Mouse (Mus musculus) small intestine, adult 2 months (tissue): ENCODE measurements around the gene Cyp4v3. TPM values are rescaled to one million over a fixed set of nuclear protein-coding genes. Genes with fewer than 3 reads are reported as not detected.
"Not testable (repeated sequence)": the region's sequence is repeated elsewhere in the genome, so short reads cannot be mapped to it uniquely, and the experiment has no call there.

Source experiments
- H3K27ac ChIP-seq: fragments of 200-500 bp; 2 replicates; pipeline ENCODE4 v1.5.1; 2012; ENCODE audit warnings: low read depth, low read length, control low read depth, inconsistent platforms; ENCODE audit not compliant: insufficient read depth
- H3K27me3 ChIP-seq: fragments of 200-500 bp; 2 replicates; pipeline ENCODE4 v1.6.1; 2012; ENCODE audit warnings: mild to moderate bottlenecking, moderate library complexity, low read length, inconsistent platforms; ENCODE audit not compliant: control insufficient read depth, insufficient read depth
- H3K36me3 ChIP-seq: fragments of 200-500 bp; 2 replicates; pipeline ENCODE4 v1.6.1; 2012; ENCODE audit warnings: mild to moderate bottlenecking, low read length, control low read depth, inconsistent platforms; ENCODE audit not compliant: control insufficient read depth, insufficient read depth
- H3K4me1 ChIP-seq: fragments of 200-500 bp; 2 replicates; pipeline ENCODE4 v1.6.1; 2012; ENCODE audit warnings: low read length, inconsistent platforms, mixed read lengths; ENCODE audit not compliant: control insufficient read depth, insufficient read depth, insufficient read length
- H3K4me3 ChIP-seq: fragments of 200-500 bp; 2 replicates; pipeline ENCODE4 v1.5.1; 2012; ENCODE audit warnings: low read depth, mild to moderate bottlenecking, control low read depth, inconsistent platforms, low read length, moderate library complexity
- CTCF ChIP-seq: fragments of 200-500 bp; IDR thresholded peaks from 2 replicates; pipeline ENCODE4 v1.5.1; 2012; ENCODE audit warnings: low read depth, mild to moderate bottlenecking, control low read depth, inconsistent platforms, low read length, moderate library complexity, mixed read lengths; ENCODE audit not compliant: insufficient replicate concordance, insufficient read length; ENCODE audit errors: extremely low read depth
- POLR2A ChIP-seq: fragments of 200-500 bp; IDR thresholded peaks from 2 replicates; pipeline ENCODE4 v1.6.1; 2012; ENCODE audit warnings: low read depth, mild to moderate bottlenecking, control low read depth, inconsistent platforms, low read length, moderate library complexity
- WGBS: fragments of 180-500 bp; shearing (Covaris S2); methylation state at CpG from one replicate; pipeline ENCODE4 v1.1.7; 2018; 5-methylcytosine and 5-hydroxymethylcytosine counted together
- polyA plus RNA-seq: library from polyadenylated mRNA; depleted of rRNA; stranded (reverse); fragments of >200 nt; gene quantifications from 2 replicates; pipeline ENCODE4 v1.2.3, GENCODE M21; 2012

Gene Cyp4v3
- polyA plus RNA-seq, 1 experiment = 37.4 TPM

DNA sequence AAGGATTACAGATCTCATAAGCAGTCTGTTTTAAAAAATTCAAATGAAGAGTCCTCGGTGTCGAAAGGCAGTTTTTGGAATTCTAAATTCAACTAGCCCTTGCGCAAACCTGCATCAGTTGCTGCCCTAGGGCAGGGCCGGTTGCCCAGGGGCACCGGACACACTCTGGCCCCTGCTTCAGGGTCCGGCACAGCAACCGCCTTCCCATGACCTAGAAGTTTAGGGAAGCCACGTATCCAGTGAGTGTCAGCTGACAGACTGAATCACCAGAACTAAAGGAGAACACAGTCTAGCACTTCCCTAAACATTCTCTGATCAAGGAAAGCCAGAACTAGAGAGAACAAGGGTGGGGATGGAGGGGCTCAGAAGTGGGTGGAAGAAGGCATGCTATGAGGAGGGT, 477 bp upstream of the Cyp4v3 start:
- Histone ChIP-seq H3K36me3 (no peaks in the 10 kb centered on the region), H3K4me3 (peak overlapping the region; percentile 77), H3K27me3 (no peaks in the 10 kb centered on the region), H3K27ac (peak overlapping the region; percentile 52), H3K4me1 (peaks cover 9% of the 10 kb centered on the region; the same call in 1 of the 2 replicates)
- TF ChIP-seq CTCF (no peak), POLR2A (no peak)
- 14% methylated on average over 8 of the region's 8 CpGs for WGBS

- 47% methylated on average over 3 of the region's 3 CpGs for WGBS
- peaks cover 10% of the 10 kb centered on the region for H3K36me3 ChIP-seq
- H3K27ac ChIP-seq = peak overlapping the region; percentile 58
- peaks cover 12% of the 10 kb centered on the region; the same call in 1 of the 2 replicates for H3K4me1 ChIP-seq
- H3K4me3 ChIP-seq = peak overlapping the region; percentile 50
- TF ChIP-seq POLR2A (no peak), CTCF (no peak)
- H3K27me3 ChIP-seq = no peaks in the 10 kb centered on the region
Observed at GRCm38 (mm10) chr8:45330856-45331255, 2.2 kb downstream of the Cyp4v3 start.

GRCm38 (mm10) chr8:45329206-45329980, 3.6 kb downstream of the Cyp4v3 start:
- peaks cover 14% of the 10 kb centered on the region for H3K36me3 ChIP-seq
- H3K27ac ChIP-seq = peak overlapping the region; percentile 91
- no peak for TF ChIP-seq POLR2A
- TF ChIP-seq CTCF = no peak
- no peaks in the 10 kb centered on the region for H3K27me3 ChIP-seq
- peaks cover 12% of the 10 kb centered on the region; the same call in 1 of the 2 replicates for H3K4me1 ChIP-seq
- H3K4me3 ChIP-seq = no peak overlapping the region
- 26% methylated on average over 6 of the region's 6 CpGs for WGBS

GRCm38 (mm10) chr8:45327076-45327475, 5.9 kb downstream of the Cyp4v3 start:
- H3K4me3 ChIP-seq, H3K27ac ChIP-seq, H3K4me1 ChIP-seq, H3K27me3 ChIP-seq: not testable (repeated sequence)
- peaks cover 16% of the 10 kb centered on the region for H3K36me3 ChIP-seq

DNA sequence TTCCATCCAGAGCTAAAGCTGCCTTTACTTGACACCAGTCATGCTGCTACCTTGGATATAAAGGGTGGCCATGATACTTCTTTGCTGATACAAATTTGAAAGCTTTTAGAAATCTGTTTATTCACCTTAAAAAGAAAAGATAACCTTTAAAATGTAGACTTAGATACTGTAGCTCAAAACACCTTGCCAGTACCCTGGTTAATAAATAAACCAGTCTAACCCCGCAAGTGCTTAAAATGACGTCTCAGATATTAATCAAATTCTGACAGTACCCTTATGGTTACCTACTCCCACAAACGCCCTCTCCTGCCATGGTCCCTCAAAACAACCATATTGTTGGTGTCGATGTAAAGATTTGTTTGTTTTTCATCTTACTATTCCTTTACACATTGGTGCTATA, 8.9 kb downstream of the Cyp4v3 start:
- Histone ChIP-seq H3K36me3 (peaks cover 26% of the 10 kb centered on the region), H3K27me3 (no peaks in the 10 kb centered on the region), H3K27ac (no peak overlapping the region), H3K4me1 (peaks cover 10% of the 10 kb centered on the region; the same call in 1 of the 2 replicates), H3K4me3 (no peak overlapping the region)
- no peak for TF ChIP-seq POLR2A
- 31% methylated on average over 4 of the region's 4 CpGs for WGBS

DNA sequence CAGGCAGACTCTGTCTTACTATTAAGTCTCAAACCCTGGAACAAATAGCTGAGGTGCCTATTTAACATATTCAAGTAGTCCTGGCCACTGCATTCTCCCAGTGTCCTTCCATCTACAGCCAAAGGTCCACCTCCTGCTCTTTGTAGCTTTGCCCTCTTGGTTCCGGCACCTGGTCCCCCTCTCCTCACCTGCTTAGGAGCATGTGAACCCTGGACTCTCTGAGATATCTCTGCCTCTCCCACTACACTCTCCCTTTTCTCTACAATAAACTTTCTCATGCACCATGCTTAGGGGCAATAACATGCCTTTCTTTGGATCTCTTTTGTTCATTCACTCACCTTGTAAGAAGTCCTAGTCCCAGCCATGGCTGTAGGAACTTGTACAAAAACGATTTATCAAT, 11.7 kb downstream of the Cyp4v3 start:
- Histone ChIP-seq H3K36me3 (peaks cover 28% of the 10 kb centered on the region), H3K4me1 (peaks cover 8% of the 10 kb centered on the region; the same call in 1 of the 2 replicates), H3K27ac (peak overlapping the region; percentile 55), H3K27me3 (no peaks in the 10 kb centered on the region), H3K4me3 (no peak overlapping the region)
- no peak for TF ChIP-seq CTCF
- no peak for TF ChIP-seq POLR2A
- WGBS = 26% methylated on average over 2 of the region's 2 CpGs

GRCm38 (mm10) chr8:45320930-45321329, 12.1 kb downstream of the Cyp4v3 start:
- Histone ChIP-seq H3K27me3 (no peaks in the 10 kb centered on the region), H3K27ac (peak overlapping the region; percentile 55), H3K36me3 (peaks cover 30% of the 10 kb centered on the region), H3K4me1 (peaks cover 6% of the 10 kb centered on the region; the same call in 1 of the 2 replicates), H3K4me3 (no peak overlapping the region)
- TF ChIP-seq POLR2A = no peak
- TF ChIP-seq CTCF = no peak
- WGBS = 13% methylated on average over 1 of the region's 1 CpGs

DNA sequence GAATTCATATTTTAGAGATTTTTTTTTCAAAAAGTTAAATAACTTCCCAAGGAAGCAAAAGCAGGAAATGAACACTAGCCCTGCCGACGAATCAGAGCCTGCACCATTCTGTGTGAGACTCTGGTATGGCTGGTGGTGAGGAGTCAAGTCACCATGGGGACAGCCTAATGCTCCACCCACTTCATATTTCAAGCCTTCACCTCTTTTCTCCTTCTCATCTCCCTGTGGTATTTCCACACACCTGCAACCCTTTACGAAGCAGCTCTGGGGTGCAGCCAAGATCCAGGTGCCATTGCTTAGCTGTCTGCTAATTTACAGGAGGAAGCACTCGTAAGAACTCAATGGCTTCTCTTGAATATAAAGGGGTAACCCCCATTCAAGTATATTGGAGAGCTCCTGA, 22.0 kb downstream of the Cyp4v3 start:
- WGBS = 83% methylated on average over 4 of the region's 4 CpGs
- no peaks in the 10 kb centered on the region for H3K27me3 ChIP-seq
- H3K4me3 ChIP-seq = no peak overlapping the region
- H3K27ac ChIP-seq = no peak overlapping the region
- no peak for TF ChIP-seq POLR2A
- TF ChIP-seq CTCF = no peak
- H3K4me1 ChIP-seq = no peaks in the 10 kb centered on the region
- H3K36me3 ChIP-seq = peaks cover 56% of the 10 kb centered on the region
